Mouse (Mus musculus) kidney, postnatal 36 days (tissue): ENCODE data around the gene Tmco4.

Experiments used
- DNase-seq, 2 experiments: peaks; one replicate each; pipeline ENCODE4 v3.0.0; 2021 to 2022; ENCODE audit warnings: mixed read lengths in 2 of 2

Gene Tmco4

DNA sequence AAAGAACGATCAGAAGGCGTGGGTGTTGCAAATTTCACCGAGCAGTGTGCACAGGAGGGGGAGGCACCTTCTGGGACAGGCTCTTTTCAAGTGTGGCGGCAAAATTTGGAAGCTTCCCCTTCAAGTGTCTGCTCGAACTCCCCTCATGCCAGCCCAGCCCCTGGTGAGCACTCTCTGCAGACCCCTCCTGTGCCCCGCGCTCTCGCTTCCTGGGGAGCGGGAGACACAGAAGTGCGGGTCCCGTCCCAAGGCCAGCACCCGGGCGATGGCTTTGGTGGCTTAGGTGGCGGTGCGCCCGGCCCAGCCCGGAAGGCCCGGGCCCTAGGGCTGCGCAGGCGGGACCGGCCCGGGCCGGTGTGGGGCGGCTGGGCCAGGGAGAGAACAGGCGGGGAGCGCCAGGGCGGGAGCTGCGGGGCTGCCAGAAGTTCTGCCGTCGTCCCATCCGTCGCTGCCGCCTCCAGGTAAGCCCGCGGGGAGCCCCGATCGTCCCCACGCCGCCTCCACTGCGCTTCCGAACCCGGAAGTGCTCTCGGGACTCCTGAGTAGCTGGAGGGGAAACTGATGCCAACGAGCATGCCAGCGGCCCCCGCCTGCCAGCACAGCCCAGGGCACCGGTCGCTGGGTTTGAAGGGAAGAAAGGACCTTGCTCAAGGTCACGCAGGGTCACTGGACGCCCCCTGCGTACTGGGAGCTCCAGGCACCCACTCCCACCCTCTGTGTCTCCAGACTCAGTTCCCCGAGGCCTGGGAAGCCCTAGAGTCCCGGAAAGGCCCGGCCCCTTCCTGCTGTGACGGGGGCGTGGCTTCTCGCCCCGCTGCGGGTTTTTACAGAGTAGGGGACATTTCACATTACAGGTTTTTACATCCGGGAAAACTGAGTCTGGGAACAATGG lies at the start of gene Tmco4:
Gene Tmco4, plus strand, starts transcription at position 62 of the 892 bp plus-strand sequence.
- peak; percentile 80 to 90 for DNase-seq

DNA sequence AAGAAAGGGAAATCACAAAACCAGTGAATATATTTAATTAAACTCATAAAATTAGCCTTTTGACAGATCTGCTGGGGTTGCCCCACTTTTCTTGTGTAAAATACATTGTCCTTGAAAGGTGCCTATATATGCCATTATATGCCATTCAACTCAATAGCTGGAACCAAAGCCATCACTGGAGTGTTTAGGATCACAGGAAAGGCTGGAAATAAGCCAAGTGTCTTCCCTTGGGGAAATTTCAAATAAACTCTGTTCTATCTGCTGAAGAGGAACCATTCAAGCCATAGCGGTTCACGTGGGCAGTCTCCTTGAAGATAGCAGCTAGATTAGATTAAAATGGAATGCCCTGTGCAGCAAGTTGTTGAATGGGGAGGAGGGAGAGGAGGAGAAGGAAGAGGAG lies 47.1 kb upstream of the Tmco4 start:
- no peak for DNase-seq

DNA sequence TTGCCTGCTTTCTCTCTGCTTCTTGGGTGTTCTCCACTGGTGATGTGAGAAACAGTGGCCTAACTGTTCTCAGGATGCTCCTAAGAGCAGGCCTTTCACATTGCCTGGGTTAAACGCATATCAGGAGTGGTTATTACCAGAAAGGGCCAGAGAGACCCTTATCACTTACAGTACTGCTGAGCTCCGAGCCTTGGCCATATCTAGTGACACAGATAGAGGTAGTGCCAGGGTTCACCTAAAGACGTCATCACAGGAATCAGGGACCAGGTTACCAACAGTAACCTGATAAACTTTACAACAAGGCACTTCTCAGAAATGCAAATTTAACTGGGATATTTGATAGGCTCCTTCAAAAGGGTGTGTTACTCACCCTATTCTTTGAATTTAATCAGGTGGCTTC lies 38.8 kb upstream of the Tmco4 start:
- DNase-seq: no peak

GRCm38 (mm10) chr4:138934456-138935145 lies 38.1 kb upstream of the Tmco4 start:
- DNase-seq: no peak

DNA sequence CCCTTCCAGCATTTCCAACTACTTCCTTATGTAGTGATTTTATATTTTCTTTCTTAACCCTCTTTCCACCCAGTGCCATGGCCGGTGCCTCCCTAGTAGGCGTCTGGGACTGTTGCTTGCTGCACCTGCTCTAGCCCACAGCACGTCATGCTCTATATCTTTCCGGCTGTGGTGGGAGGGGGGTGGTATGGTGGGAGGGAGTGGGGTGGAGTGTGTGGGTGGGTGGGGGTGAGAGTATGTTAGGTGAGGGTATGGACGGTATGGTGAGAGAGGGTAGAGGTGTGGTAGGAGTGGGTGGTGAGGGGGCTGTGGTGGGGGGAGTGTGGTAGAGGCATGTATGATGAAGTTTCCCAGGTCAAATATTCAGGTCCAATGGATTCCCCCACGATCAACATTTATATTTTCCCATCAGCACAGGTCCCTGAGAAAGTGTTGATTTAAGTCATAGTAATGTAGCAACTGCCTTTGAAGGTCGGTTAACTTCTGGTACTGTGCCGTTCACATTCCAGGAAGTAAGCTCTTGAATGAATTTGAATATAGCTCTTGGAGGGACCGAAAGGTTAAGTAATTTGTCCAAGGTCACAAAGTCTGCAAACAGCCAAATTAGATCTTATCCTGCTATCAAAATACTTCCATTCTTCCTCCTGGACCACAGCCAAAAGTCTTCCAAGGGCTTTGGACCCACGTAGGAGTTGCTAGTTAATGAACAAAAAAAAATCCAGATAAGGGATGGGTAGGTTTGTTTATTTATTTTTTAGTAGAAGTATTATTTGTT lies 34.0 kb upstream of the Tmco4 start:
- DNase-seq: peak; percentile 47 to 80

DNA sequence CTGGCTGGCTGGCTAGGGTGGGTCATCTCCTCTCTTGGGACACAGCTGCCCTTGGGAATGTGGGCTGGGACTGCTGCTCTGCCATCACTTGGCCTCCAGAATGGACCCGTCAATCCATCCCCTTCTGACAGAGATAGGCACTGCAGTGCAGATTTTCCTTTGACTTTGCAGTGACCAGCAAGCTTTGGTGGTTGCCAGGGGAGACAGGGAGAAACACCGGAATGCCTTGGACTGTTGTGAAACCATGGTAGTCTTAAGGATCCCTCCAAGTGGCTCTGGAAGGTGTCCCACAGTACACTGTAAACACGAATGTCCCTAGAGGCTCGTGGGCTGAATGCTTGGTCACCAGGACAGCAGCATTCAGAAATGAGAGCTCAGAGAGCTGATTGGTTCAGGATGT lies 33.2 kb upstream of the Tmco4 start:
- peak in 1 of 2 experiments; percentile 22 for DNase-seq

DNA sequence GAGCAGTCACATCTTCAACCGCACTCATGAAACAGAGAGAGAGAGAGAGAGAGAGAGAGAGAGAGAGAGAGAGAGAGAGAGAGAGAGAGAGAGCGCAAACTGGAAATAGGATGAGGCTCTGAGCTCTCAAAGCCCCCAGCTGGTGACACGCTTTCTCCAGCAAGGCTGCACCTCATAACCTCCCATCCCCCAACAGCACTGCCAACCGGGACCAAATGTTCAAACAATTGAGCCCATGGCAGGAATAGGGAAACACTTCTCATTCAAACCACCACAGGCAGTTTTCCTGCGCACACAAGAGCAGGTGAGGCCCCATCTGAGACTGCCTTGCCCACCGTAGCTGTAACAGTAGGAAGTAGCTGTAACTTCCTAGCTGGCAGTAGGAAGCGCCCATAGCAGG lies 31.3 kb upstream of the Tmco4 start:
- DNase-seq: no peak

- peak in 1 of 2 experiments; percentile 31 for DNase-seq
Measured at GRCm38 (mm10) chr4:138941966-138942365, 30.7 kb upstream of the Tmco4 start.

- peak; percentile 87 to 92 for DNase-seq
Measured at GRCm38 (mm10) chr4:138943730-138944129, 29.0 kb upstream of the Tmco4 start.

- no peak for DNase-seq
Measured at GRCm38 (mm10) chr4:138948257-138948656, 24.4 kb upstream of the Tmco4 start.

- no peak for DNase-seq
Measured at GRCm38 (mm10) chr4:138958612-138959011, 14.1 kb upstream of the Tmco4 start.

DNA sequence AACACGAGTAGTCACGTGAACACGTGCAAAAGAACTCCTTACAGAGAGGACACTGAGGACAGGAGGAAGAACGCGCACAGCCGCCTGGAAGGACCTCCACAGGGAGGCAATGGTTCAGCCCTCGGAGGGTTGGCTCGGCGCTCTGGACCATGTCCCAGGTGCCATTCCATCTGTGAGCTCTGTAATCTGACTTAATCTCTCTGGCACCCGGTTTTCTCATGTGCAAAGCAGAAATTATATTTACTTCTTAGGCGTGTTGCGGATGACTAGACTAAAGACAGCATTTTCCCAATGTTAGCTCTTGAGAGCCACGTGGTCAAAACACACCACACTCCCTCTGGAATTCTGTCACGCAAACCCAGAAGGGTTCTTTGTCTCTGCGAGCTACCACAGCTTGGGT lies 13.6 kb upstream of the Tmco4 start:
- peak in 1 of 2 experiments; percentile 50 for DNase-seq

GRCm38 (mm10) chr4:138959926-138960325 lies 12.8 kb upstream of the Tmco4 start:
- peak; percentile 69 to 84 for DNase-seq

GRCm38 (mm10) chr4:138962719-138963118 lies 10.0 kb upstream of the Tmco4 start:
- DNase-seq: no peak

DNA sequence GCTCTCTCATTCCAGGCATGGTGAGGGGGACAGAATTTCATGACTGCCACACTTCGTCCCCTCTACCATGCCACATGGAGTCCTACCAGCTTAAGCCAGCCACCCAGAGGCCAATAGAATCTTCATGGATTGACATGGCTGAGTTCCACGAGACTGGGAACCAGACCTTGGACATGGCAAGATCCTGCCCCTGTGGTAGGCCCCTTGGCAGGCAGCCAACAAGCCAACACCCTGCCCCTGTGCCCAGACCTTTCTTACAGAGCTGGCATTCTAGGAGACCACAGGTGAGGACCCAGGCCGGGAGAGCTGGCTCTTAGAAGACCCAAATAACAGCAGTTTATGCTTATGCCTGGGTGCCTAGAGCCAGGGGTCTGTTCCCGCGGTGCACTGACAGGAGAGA lies 6.8 kb upstream of the Tmco4 start:
- peak in 1 of 2 experiments; percentile 71 for DNase-seq

- peak; percentile 72 to 92 for DNase-seq
Measured at GRCm38 (mm10) chr4:138966866-138967265, 5.8 kb upstream of the Tmco4 start, which contains the start of gene Rnf186. Gene Rnf186, plus strand, starts transcription at chr4:138967112.

- peak; percentile 59 to 62 for DNase-seq
Measured at GRCm38 (mm10) chr4:138967485-138967884, 5.2 kb upstream of the Tmco4 start.

GRCm38 (mm10) chr4:138968772-138969556 lies 3.7 kb upstream of the Tmco4 start:
- DNase-seq: peak; percentile 58 to 74

DNA sequence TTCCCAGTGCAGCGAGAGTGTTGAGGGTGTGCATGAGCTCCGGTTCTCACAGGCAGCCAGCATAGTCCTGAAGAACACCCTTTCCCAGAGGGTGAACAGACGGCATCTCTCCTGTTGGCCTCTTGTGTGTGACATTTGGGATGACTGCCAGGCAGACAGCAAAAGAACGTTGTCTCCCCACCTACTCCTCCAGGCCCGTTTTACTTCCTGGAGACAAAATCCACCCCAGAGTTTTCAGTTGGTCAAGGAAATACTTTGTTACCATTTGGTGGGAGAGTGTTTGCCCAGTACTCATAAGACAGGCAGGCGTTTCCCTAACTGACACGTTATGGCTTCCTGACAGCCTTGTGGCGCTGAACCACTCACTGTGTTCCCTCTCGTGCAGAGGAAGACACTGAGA lies 3.0 kb upstream of the Tmco4 start:
- DNase-seq: peak in 1 of 2 experiments; percentile 42

DNA sequence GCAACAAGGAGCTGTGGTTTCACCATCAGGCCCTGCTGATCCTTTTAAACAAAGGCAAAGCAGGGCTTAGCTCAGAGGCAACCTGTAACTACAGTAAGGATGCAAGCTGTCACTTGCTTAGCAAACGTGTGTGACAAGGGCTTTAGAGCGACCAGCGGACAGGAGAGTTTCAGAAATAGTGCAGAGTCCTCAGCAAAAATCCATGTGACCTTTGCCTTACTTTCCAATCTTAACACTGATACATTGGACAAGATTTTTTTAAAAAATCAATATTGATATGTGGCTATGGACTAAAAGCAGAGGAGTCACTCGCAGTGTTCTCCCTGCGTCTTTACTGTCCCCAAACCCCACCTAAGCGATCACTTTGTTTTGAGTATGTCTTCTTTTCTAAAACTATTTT lies 1.3 kb upstream of the Tmco4 start:
- DNase-seq: no peak

DNA sequence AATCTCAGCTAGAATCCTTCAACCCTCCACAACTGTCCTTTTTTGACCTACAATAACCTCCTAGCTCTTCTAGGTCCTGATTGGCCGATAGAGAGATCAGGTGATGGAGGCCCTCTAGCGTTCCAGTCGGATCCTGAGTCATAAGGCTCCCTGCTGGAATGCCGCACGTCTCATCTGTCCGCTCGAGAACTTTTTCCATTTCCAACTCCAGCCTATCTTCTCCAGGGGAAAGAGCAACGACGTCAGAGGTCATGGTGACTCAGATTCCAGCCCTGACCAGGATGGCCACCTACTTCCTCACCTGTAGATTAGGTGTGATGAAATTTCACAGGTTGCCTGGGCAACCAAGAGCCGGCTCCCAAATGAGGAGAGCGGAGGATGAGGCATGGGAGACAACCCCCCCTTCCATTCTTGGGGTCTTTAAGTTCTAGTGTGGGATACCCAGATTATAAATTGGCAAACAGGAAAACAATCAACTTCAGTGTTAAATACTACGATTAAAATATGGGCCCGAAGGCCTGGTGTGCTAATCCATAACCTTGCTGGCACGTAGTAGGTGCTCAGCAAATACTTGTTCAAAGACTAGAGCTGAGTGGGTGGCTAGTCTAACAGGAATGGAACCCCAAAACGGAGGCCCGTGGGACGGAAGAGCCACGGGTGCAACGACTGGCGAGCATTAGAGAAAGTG lies 405 bp upstream of the Tmco4 start:
- DNase-seq: peak; percentile 85 to 89

DNA sequence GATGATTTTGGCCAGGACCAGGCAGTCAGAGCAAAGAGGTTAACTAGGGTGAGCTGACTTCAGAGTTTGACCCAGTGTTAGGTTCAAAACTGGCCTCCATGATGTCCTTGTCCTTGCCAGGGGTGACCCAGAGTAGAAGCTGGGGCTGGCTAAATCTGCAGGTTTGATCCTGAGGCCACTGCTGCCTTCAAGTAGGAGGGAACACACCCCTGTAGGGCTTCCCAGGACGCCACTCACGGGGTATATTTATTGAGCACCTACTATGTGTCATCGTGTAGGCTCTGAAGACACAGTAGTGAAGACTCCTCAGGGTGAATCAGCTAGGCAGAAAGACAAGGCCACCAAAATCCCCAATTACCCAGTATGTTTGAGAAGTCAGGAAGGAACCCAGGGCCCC lies 1.0 kb downstream of the Tmco4 start:
- no peak for DNase-seq
